Mouse (Mus musculus) hindbrain, embryonic 15.5 days (tissue): ENCODE results near the gene Whrn. TPM values are rescaled to one million over a fixed set of nuclear protein-coding genes. Genes with fewer than 3 reads are reported as not detected.

ENCODE experiments used
- ATAC-seq: fragments of 200-750 bp; cut with Nextera tagmentation; 2 replicates; pipeline ENCODE4 v1.8.0; 2017; ENCODE audit warnings: low read depth, moderate number of reproducible peaks, moderate TSS enrichment; ENCODE audit not compliant: low FRiP score
- H3K27ac ChIP-seq: fragments of 300-500 bp; sonication (generic); replicated peaks from 2 replicates; pipeline ENCODE4 v1.5.1; 2015; ENCODE audit warnings: mild to moderate bottlenecking, inconsistent platforms
- H3K27me3 ChIP-seq: fragments of 300-500 bp; sonication (generic); 2 replicates; pipeline ENCODE4 v1.6.1; 2015; ENCODE audit warnings: control low read depth, inconsistent platforms
- H3K36me3 ChIP-seq: fragments of 300-500 bp; sonication (generic); 2 replicates; pipeline ENCODE4 v1.6.1; 2015; ENCODE audit warnings: control low read depth, inconsistent platforms
- H3K4me1 ChIP-seq: fragments of 300-500 bp; sonication (generic); replicated peaks from 2 replicates; pipeline ENCODE4 v1.6.1; 2015; ENCODE audit warnings: control low read depth, inconsistent platforms
- H3K4me2 ChIP-seq: fragments of 300-500 bp; sonication (generic); 2 replicates; pipeline ENCODE4 v1.6.1; 2015; ENCODE audit warnings: moderate library complexity, mild to moderate bottlenecking, inconsistent platforms
- H3K4me3 ChIP-seq: fragments of 300-500 bp; sonication (generic); 2 replicates; pipeline ENCODE4 v1.5.1; 2015; ENCODE audit warnings: mild to moderate bottlenecking, inconsistent platforms
- H3K9ac ChIP-seq: fragments of 300-500 bp; sonication (generic); 2 replicates; pipeline ENCODE4 v1.6.1; 2015; ENCODE audit warnings: inconsistent platforms
- H3K9me3 ChIP-seq: fragments of 300-500 bp; sonication (generic); 2 replicates; pipeline ENCODE4 v1.6.1; 2016; ENCODE audit warnings: control low read depth, inconsistent platforms
- WGBS: fragments of 180-500 bp; shearing (Covaris S2); methylation state at CpG from one replicate; pipeline ENCODE4 v1.1.7; 2015; 5-methylcytosine and 5-hydroxymethylcytosine counted together
- polyA plus RNA-seq: library from polyadenylated mRNA; unstranded; fragments of >200 nt; fragmentation: Nextera tagmentation; extraction: Ambion mirVana; gene quantifications from 2 replicates; pipeline ENCODE4 v1.2.1, GENCODE M21; 2015

Gene Whrn
- polyA plus RNA-seq: 6.9 and 7.1 TPM in 2 replicates

- H3K36me3 ChIP-seq: no peaks in the 10 kb centered on the region
- no peak within 1 kb of the TSS; the same call in 1 of the 2 replicates for H3K27ac ChIP-seq
- 0% methylated on average over 33 of the region's 34 CpGs for WGBS
- peaks cover 6% of the 10 kb centered on the region; the same call in 1 of the 2 replicates for H3K27me3 ChIP-seq
- H3K4me3 ChIP-seq: peak within 1 kb of the TSS; percentile 71
- peak within 1 kb of the TSS; percentile 92 for H3K4me2 ChIP-seq
- H3K4me1 ChIP-seq: peaks cover 45% of the 10 kb centered on the region
- H3K9me3 ChIP-seq: no peaks in the 10 kb centered on the region
- peak within 1 kb of the TSS; percentile 55 for H3K9ac ChIP-seq
- peak; percentile 79 for ATAC-seq
These were observed at the start of gene Whrn for GRCm38 (mm10) chr4:63495915-63496278. Whrn (minus strand) TSS chr4:63495991.

GRCm38 (mm10) chr4:63545231-63545958 lies 49.6 kb upstream of the Whrn start:
- Histone ChIP-seq H3K27me3 (no peaks in the 10 kb centered on the region), H3K4me2 (peak overlapping the region; percentile 64), H3K4me3 (peak overlapping the region; percentile 89), H3K9me3 (no peaks in the 10 kb centered on the region), H3K4me1 (peaks cover 35% of the 10 kb centered on the region), H3K36me3 (peaks cover 11% of the 10 kb centered on the region), H3K27ac (peak overlapping the region; percentile 89), H3K9ac (peak overlapping the region; percentile 92)
- WGBS: 11% methylated on average over 26 of the region's 26 CpGs
- no peak for ATAC-seq

DNA sequence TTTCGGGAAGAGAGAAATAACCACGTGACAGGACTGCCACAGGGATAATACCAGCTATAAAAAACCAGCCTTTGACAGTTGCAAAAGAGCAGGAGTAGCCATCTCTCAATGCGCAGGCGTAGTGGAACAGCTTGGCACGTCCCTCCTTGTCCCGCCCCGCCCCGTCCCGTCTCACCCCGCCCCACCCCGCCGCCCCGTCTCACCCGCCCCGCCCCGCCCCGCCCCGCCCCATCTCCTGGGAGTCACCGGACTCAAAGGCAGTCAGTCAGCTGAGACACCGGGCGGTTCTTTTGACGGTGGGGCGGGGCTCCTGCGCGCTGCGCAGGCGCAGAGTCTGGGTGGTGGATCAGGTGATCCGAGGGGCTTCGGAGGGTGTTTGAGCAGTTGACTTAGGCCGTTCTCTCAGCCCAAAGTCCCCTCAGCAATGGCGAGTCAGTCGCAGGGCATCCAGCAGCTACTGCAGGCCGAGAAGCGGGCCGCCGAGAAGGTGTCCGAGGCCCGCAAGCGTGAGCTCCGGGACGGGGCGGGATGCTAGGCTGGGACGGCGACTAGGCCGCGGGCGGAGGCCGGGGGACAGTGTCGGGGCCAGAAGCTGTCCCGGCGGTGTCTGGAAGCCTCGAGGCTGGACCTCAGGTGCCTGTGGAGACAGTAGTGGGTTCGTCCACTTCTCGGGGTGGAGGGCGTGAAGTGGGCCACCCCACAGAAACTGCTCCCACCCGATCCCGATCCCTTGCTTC lies 48.9 kb upstream of the Whrn start, which contains the start of gene Atp6v1g1:
Gene Atp6v1g1, plus strand, starts transcription at position 279 of the 737 bp plus-strand sequence.
- H3K4me3 ChIP-seq: peak within 1 kb of the TSS; percentile 89
- H3K27me3 ChIP-seq: no peaks in the 10 kb centered on the region
- under 1% methylated on average over 55 of the region's 57 CpGs for WGBS
- peak; percentile 97 for ATAC-seq
- peaks cover 35% of the 10 kb centered on the region for H3K4me1 ChIP-seq
- peak within 1 kb of the TSS; percentile 89 for H3K27ac ChIP-seq
- peak within 1 kb of the TSS; percentile 64 for H3K4me2 ChIP-seq
- H3K9me3 ChIP-seq: no peaks in the 10 kb centered on the region
- H3K9ac ChIP-seq: peak within 1 kb of the TSS; percentile 92
- H3K36me3 ChIP-seq: peaks cover 11% of the 10 kb centered on the region

GRCm38 (mm10) chr4:63543746-63544493 lies 48.1 kb upstream of the Whrn start:
- Histone ChIP-seq H3K27me3 (no peaks in the 10 kb centered on the region), H3K4me2 (peak overlapping the region; percentile 64), H3K4me3 (peak overlapping the region; percentile 89), H3K27ac (peak overlapping the region; percentile 89), H3K4me1 (peaks cover 35% of the 10 kb centered on the region), H3K9me3 (no peaks in the 10 kb centered on the region), H3K9ac (peak overlapping the region; percentile 92; the same call in 1 of the 2 replicates), H3K36me3 (peaks cover 3% of the 10 kb centered on the region)
- 64% methylated on average over 10 of the region's 10 CpGs for WGBS
- peak; percentile 72 for ATAC-seq

DNA sequence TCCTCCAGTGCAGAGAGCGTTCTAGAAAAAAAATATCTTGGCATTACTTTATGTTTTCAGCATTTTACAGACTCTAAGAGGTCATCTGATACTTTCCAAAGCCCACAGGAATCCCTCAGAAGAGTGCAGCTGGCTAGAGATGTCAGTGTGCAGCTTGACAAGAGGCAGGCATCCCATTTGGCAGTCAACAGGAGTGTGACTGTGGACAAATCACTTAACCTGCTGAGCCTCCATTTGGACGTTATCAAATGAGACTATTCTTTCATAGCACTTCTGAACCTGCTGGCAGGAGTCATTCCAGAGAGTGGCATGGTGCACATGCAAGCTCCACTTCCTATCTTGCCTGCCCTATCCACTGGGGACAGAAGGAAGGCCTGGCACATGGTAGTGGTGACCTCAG lies 46.4 kb upstream of the Whrn start:
- H3K27ac ChIP-seq: no peak overlapping the region
- H3K36me3 ChIP-seq: no peaks in the 10 kb centered on the region
- H3K4me1 ChIP-seq: peaks cover 24% of the 10 kb centered on the region
- ATAC-seq: no peak
- no peaks in the 10 kb centered on the region for H3K9me3 ChIP-seq
- H3K9ac ChIP-seq: no peak overlapping the region
- 75% methylated on average over 2 of the region's 2 CpGs for WGBS
- no peak overlapping the region for H3K4me2 ChIP-seq
- H3K27me3 ChIP-seq: no peaks in the 10 kb centered on the region
- H3K4me3 ChIP-seq: no peak overlapping the region

DNA sequence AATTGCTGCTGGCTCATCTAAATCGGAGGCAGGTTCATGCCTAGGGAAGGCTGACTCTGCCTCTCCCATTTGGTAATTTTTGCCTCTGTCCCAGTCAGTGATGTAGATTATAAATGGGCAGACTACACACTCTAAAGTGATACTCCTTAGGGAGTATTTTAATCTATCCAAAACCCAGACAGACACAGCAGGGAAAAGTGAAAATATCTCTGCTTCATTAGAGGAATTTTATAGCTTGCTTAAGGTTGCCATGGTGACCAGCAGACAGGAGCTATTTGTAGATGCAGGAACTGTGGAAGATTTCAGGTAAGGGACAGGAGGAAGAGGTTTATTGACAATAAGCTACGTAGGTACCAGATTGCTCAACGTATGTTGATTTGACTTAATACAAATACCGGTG lies 41.8 kb upstream of the Whrn start:
- Histone ChIP-seq H3K9ac (no peak overlapping the region), H3K36me3 (no peaks in the 10 kb centered on the region), H3K4me1 (no peaks in the 10 kb centered on the region), H3K9me3 (no peaks in the 10 kb centered on the region), H3K4me2 (no peak overlapping the region), H3K4me3 (no peak overlapping the region), H3K27ac (no peak overlapping the region), H3K27me3 (no peaks in the 10 kb centered on the region)
- 73% methylated on average over 4 of the region's 4 CpGs for WGBS
- ATAC-seq: peak; percentile 59

- Histone ChIP-seq H3K4me2 (no peak overlapping the region), H3K9ac (no peak overlapping the region), H3K4me1 (no peaks in the 10 kb centered on the region), H3K27ac (no peak overlapping the region), H3K9me3 (no peaks in the 10 kb centered on the region), H3K36me3 (no peaks in the 10 kb centered on the region), H3K4me3 (no peak overlapping the region), H3K27me3 (no peaks in the 10 kb centered on the region)
- ATAC-seq: no peak
- 80% methylated on average over 7 of the region's 7 CpGs for WGBS
These were observed 34.6 kb upstream of the Whrn start for GRCm38 (mm10) chr4:63530409-63530808.

DNA sequence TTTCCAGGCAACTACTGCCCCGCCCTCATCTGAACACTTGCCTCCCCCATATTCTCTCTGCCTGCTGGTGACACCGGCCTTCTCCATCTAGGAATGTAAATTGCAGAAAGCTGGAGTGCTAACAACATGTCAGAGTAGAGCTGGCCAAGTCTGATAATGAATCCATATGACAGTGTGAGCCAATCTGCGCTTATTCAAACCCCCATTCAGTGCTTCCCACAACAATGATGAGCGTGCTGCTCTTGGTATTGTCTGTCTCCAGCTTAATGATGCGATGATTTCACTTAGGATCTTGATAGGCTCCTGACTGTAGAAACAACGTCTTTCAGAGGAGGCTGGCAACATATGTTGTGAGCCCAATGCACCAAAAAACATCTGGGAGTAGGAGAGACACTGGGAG lies 33.2 kb upstream of the Whrn start:
- Histone ChIP-seq H3K36me3 (no peaks in the 10 kb centered on the region), H3K4me2 (no peak overlapping the region), H3K27ac (no peak overlapping the region)

DNA sequence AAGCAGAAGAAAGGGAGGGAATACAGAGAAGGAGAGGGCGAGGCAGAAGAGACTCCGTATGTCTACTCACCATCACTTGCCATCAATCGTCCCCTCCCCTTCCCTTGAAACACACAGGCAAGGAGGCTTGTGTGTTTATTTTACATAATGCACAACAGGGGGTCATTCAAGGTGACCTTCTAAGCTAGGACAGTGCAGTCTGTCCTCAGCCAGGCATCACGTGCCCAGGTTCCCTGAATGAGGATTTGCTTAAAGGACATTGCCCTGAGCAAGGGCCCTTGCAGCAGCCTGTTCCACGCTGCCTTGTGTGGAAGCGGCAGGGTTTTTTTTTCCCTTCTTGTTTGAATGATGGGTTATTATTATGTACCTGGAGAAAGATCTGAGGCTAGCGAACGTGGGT lies 29.7 kb upstream of the Whrn start:
- no peak for ATAC-seq
- no peak overlapping the region for H3K27ac ChIP-seq
- 73% methylated on average over 8 of the region's 8 CpGs for WGBS
- no peak overlapping the region for H3K4me3 ChIP-seq
- H3K36me3 ChIP-seq: no peaks in the 10 kb centered on the region
- H3K4me1 ChIP-seq: no peaks in the 10 kb centered on the region
- H3K9ac ChIP-seq: no peak overlapping the region
- H3K27me3 ChIP-seq: no peaks in the 10 kb centered on the region
- no peaks in the 10 kb centered on the region for H3K9me3 ChIP-seq
- no peak overlapping the region for H3K4me2 ChIP-seq

More for the DNA sequence above, 33.2 kb upstream of the Whrn start:
- WGBS: 62% methylated on average over 6 of the region's 6 CpGs
- H3K9ac ChIP-seq: no peak overlapping the region
- H3K4me1 ChIP-seq: no peaks in the 10 kb centered on the region
- no peak overlapping the region for H3K4me3 ChIP-seq
- H3K27me3 ChIP-seq: no peaks in the 10 kb centered on the region
- ATAC-seq: no peak
- no peaks in the 10 kb centered on the region for H3K9me3 ChIP-seq

GRCm38 (mm10) chr4:63521813-63522419 lies 26.1 kb upstream of the Whrn start:
- no peaks in the 10 kb centered on the region for H3K27me3 ChIP-seq
- H3K27ac ChIP-seq: no peak overlapping the region
- H3K9ac ChIP-seq: no peak overlapping the region
- H3K4me3 ChIP-seq: no peak overlapping the region
- H3K4me2 ChIP-seq: no peak overlapping the region
- no peak for ATAC-seq
- H3K9me3 ChIP-seq: no peaks in the 10 kb centered on the region
- H3K4me1 ChIP-seq: no peaks in the 10 kb centered on the region
- WGBS: 78% methylated on average over 2 of the region's 2 CpGs
- no peaks in the 10 kb centered on the region for H3K36me3 ChIP-seq

DNA sequence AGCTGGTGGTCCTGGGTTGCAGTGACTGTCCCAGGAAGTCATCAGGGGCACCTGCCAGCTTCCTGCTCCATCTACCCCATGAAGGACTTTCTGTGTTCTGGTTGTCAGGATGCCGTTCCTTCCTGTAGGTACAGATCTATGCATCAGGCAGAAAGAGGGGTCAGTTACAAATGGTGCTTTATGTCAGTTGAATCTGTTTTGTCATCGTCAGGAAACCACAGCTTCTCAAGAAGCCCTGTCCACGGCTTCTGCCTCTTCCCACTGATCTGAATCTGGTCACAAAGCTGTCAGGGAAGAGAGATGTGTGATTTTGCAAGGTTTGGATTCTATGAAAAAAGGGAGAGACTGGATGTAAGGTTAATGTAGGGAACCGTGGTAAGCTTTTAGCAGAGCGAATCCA lies 19.2 kb upstream of the Whrn start:
- 88% methylated on average over 5 of the region's 5 CpGs for WGBS
- H3K4me3 ChIP-seq: no peak overlapping the region
- no peaks in the 10 kb centered on the region; the same call in 1 of the 2 replicates for H3K4me1 ChIP-seq
- H3K4me2 ChIP-seq: no peak overlapping the region
- ATAC-seq: no peak
- no peak overlapping the region for H3K27ac ChIP-seq
- H3K9me3 ChIP-seq: no peaks in the 10 kb centered on the region
- H3K9ac ChIP-seq: no peak overlapping the region
- H3K27me3 ChIP-seq: no peaks in the 10 kb centered on the region
- no peaks in the 10 kb centered on the region for H3K36me3 ChIP-seq
